Mouse (Mus musculus): ENCODE data around the gene Schip1.

DNA sequence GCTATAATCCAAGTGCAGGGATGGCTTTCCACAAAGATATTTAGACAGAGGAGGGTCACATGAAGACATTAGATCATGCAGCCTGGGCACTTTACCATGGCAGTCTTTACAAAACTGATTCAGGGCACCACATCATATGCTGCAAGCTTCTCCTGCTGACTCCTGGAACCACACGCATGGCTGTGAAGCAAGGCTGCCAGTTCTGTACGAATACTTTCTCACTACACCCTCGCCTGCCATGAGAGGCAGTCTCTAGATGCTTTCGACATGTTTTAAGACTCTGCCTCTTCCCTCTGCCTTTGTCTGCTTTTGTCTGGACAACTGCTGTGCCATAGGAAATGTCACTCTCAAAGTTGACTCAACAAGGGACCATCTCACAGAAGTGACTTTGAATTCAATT, 145.8 kb downstream of the Schip1 start:
- no peak for TF ChIP-seq CTCF (IDR thresholded peaks at IDR 0.05; ENCODE audit: low read depth)
- TF ChIP-seq EP300 (optimal IDR thresholded peaks at IDR 0.05): no peak

Measured in stomach, postnatal 0 days (tissue).